Mouse (Mus musculus): ENCODE measurements around the gene Cbx4. TPM values are rescaled to one million over a fixed set of nuclear protein-coding genes. Genes with fewer than 3 reads are reported as not detected.

Cbx4 gene
- polyA plus RNA-seq, 1 experiment: 12.1 TPM

DNA sequence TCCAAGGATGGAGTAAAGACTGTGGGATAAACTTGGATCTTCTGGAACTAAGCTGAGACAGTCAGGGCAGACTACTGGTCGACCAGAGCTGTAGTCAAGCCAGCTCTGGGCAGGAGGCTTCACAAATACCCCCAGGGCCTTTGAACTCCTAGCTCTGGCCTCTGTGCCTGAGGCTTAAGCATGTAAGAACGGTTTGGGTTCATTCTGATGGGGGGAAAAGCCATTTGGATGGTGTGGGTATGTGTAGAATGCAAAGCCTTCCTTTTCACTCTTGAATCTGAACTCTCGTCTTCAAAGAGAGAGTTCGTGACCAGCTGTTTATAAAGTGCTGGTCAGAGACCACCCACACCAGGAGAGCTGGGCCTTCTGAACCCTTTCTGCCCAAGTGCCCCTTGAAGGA is 8.3 kb downstream of the Cbx4 start:
- no peak overlapping the region for H3ac ChIP-seq (ENCODE audit: control insufficient read depth, insufficient read length, low read depth)
- peaks cover 34% of the 10 kb centered on the region for H3K36me3 ChIP-seq (ENCODE audit: control insufficient read depth, insufficient read depth)
- H3K27me3 ChIP-seq (ENCODE audit: control insufficient read depth, insufficient read depth, insufficient read length): peaks cover under 1% of the 10 kb centered on the region
- no peak overlapping the region for H3K4me3 ChIP-seq (ENCODE audit: insufficient read depth, poor library complexity, severe bottlenecking)
- TF ChIP-seq MYOD1 (IDR thresholded peaks at IDR 0.05; ENCODE audit: control insufficient read depth, insufficient read length, low read depth) (no peak), USF1 (IDR thresholded peaks at IDR 0.05; ENCODE audit: low read depth) (no peak), CTCF (IDR thresholded peaks at IDR 0.05; ENCODE audit: control insufficient read depth, insufficient read depth, insufficient read length) (no peak), FOSL1 (IDR thresholded peaks at IDR 0.05; ENCODE audit: insufficient read depth, low read length, poor library complexity, severe bottlenecking) (no peak), MAX (IDR thresholded peaks at IDR 0.05) (no peak), CEBPB (IDR thresholded peaks at IDR 0.05; ENCODE audit: low read depth) (no peak), MYOG (IDR thresholded peaks at IDR 0.05; ENCODE audit: control insufficient read depth, extremely low read depth, insufficient read length) (no peak)
- peaks cover 3% of the 10 kb centered on the region for H3K79me2 ChIP-seq (ENCODE audit: control insufficient read depth, insufficient read depth)
- peaks cover 3% of the 10 kb centered on the region for H3K79me3 ChIP-seq (ENCODE audit: low read depth)

- H3K4me3 ChIP-seq (ENCODE audit: insufficient read depth, poor library complexity, severe bottlenecking): no peak overlapping the region
- peaks cover 16% of the 10 kb centered on the region for H3K36me3 ChIP-seq (ENCODE audit: control insufficient read depth, insufficient read depth)
- TF ChIP-seq MYOD1 (IDR thresholded peaks at IDR 0.05; ENCODE audit: control insufficient read depth, insufficient read length, low read depth) (no peak), USF1 (IDR thresholded peaks at IDR 0.05; ENCODE audit: low read depth) (no peak), FOSL1 (IDR thresholded peaks at IDR 0.05; ENCODE audit: insufficient read depth, low read length, poor library complexity, severe bottlenecking) (no peak), MAX (IDR thresholded peaks at IDR 0.05) (no peak), CTCF (IDR thresholded peaks at IDR 0.05; ENCODE audit: control insufficient read depth, insufficient read depth, insufficient read length) (no peak), CEBPB (IDR thresholded peaks at IDR 0.05; ENCODE audit: low read depth) (no peak), MYOG (IDR thresholded peaks at IDR 0.05; ENCODE audit: control insufficient read depth, extremely low read depth, insufficient read length) (no peak)
- H3ac ChIP-seq (ENCODE audit: control insufficient read depth, insufficient read length, low read depth): no peak overlapping the region
- H3K79me3 ChIP-seq (ENCODE audit: low read depth): no peaks in the 10 kb centered on the region
- peaks cover 11% of the 10 kb centered on the region for H3K27me3 ChIP-seq (ENCODE audit: control insufficient read depth, insufficient read depth, insufficient read length)
- no peaks in the 10 kb centered on the region for H3K79me2 ChIP-seq (ENCODE audit: control insufficient read depth, insufficient read depth)
These were observed 10.2 kb downstream of the Cbx4 start for GRCm38 (mm10) chr11:119075805-119076204.

DNA sequence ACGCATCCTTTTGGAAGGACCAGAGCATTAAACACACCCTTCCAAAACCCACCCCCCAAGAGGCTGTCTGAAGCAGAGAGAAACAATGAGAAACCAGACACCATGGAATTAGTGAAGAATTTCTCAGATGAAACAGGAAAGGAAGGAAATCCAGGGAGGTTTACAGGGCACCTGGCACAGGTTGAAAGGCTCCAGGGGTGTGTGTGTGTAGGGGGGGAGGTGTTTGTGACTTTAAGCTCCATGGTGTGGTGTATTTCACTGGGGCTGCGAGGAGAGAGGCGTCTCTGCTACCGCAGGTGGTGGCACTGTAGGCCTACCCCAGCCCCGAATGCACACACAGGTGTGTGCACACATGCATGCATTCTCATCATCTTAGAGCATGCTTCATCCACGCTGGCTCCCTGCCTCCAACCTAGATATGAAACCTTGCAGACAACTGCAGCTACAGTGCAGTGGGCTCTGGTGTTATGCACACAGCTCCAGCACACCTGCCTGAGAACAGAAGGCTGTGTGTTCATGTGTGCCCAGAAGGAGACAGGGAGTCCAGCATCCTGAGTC is 12.1 kb downstream of the Cbx4 start:
- Histone ChIP-seq H3ac (ENCODE audit: control insufficient read depth, insufficient read length, low read depth) (no peak overlapping the region), H3K4me3 (ENCODE audit: insufficient read depth, poor library complexity, severe bottlenecking) (no peak overlapping the region), H3K27me3 (ENCODE audit: control insufficient read depth, insufficient read depth, insufficient read length) (peaks cover 11% of the 10 kb centered on the region), H3K79me3 (ENCODE audit: low read depth) (no peaks in the 10 kb centered on the region), H3K79me2 (ENCODE audit: control insufficient read depth, insufficient read depth) (no peaks in the 10 kb centered on the region), H3K36me3 (ENCODE audit: control insufficient read depth, insufficient read depth) (no peaks in the 10 kb centered on the region)
- TF ChIP-seq USF1 (IDR thresholded peaks at IDR 0.05; ENCODE audit: low read depth) (no peak), MYOD1 (IDR thresholded peaks at IDR 0.05; ENCODE audit: control insufficient read depth, insufficient read length, low read depth) (no peak), FOSL1 (IDR thresholded peaks at IDR 0.05; ENCODE audit: insufficient read depth, low read length, poor library complexity, severe bottlenecking) (no peak), CEBPB (IDR thresholded peaks at IDR 0.05; ENCODE audit: low read depth) (no peak), CTCF (IDR thresholded peaks at IDR 0.05; ENCODE audit: control insufficient read depth, insufficient read depth, insufficient read length) (no peak), MAX (IDR thresholded peaks at IDR 0.05) (no peak), MYOG (IDR thresholded peaks at IDR 0.05; ENCODE audit: control insufficient read depth, extremely low read depth, insufficient read length) (no peak)

DNA sequence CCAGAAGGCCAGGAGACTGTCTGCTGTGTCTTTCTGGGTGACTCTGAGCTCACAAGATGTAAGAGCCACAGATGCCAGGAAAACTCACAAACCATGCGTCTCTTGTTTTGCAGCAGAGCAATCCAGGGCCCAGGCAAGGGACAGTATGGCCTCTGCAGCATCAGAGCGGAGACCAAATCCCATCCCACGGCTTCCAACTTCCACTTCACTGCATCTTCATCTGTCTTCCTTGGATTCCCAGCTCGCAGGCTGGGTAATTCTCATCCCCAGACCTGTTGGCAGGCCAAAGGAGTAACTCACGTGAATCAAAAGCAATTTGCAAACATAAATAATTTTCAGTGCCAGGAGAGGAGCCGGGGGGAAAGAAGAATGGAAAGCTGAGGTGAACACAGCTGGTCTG is 13.0 kb downstream of the Cbx4 start:
- TF ChIP-seq MAX (IDR thresholded peaks at IDR 0.05) (no peak), MYOG (IDR thresholded peaks at IDR 0.05; ENCODE audit: control insufficient read depth, extremely low read depth, insufficient read length) (no peak), CEBPB (IDR thresholded peaks at IDR 0.05; ENCODE audit: low read depth) (no peak), FOSL1 (IDR thresholded peaks at IDR 0.05; ENCODE audit: insufficient read depth, low read length, poor library complexity, severe bottlenecking) (no peak), MYOD1 (IDR thresholded peaks at IDR 0.05; ENCODE audit: control insufficient read depth, insufficient read length, low read depth) (no peak), USF1 (IDR thresholded peaks at IDR 0.05; ENCODE audit: low read depth) (no peak), CTCF (IDR thresholded peaks at IDR 0.05; ENCODE audit: control insufficient read depth, insufficient read depth, insufficient read length) (no peak)
- Histone ChIP-seq H3K79me2 (ENCODE audit: control insufficient read depth, insufficient read depth) (no peaks in the 10 kb centered on the region), H3K36me3 (ENCODE audit: control insufficient read depth, insufficient read depth) (no peaks in the 10 kb centered on the region), H3K27me3 (ENCODE audit: control insufficient read depth, insufficient read depth, insufficient read length) (peaks cover 11% of the 10 kb centered on the region), H3K79me3 (ENCODE audit: low read depth) (no peaks in the 10 kb centered on the region), H3ac (ENCODE audit: control insufficient read depth, insufficient read length, low read depth) (no peak overlapping the region), H3K4me3 (ENCODE audit: insufficient read depth, poor library complexity, severe bottlenecking) (no peak overlapping the region)

- TF ChIP-seq MYOG (IDR thresholded peaks at IDR 0.05; ENCODE audit: control insufficient read depth, extremely low read depth, insufficient read length): no peak
- no peak for TF ChIP-seq MAX (IDR thresholded peaks at IDR 0.05)
- no peak for TF ChIP-seq FOSL1 (IDR thresholded peaks at IDR 0.05; ENCODE audit: insufficient read depth, low read length, poor library complexity, severe bottlenecking)
- TF ChIP-seq USF1 (IDR thresholded peaks at IDR 0.05; ENCODE audit: low read depth): no peak
- TF ChIP-seq CEBPB (IDR thresholded peaks at IDR 0.05; ENCODE audit: low read depth): no peak
- no peak for TF ChIP-seq CTCF (IDR thresholded peaks at IDR 0.05; ENCODE audit: control insufficient read depth, insufficient read depth, insufficient read length)
- TF ChIP-seq MYOD1 (IDR thresholded peaks at IDR 0.05; ENCODE audit: control insufficient read depth, insufficient read length, low read depth): no peak
- Histone ChIP-seq H3K79me3 (ENCODE audit: low read depth) (no peaks in the 10 kb centered on the region), H3K4me3 (ENCODE audit: insufficient read depth, poor library complexity, severe bottlenecking) (no peak overlapping the region), H3K79me2 (ENCODE audit: control insufficient read depth, insufficient read depth) (no peaks in the 10 kb centered on the region), H3K36me3 (ENCODE audit: control insufficient read depth, insufficient read depth) (no peaks in the 10 kb centered on the region), H3K27me3 (ENCODE audit: control insufficient read depth, insufficient read depth, insufficient read length) (peaks cover 11% of the 10 kb centered on the region), H3ac (ENCODE audit: control insufficient read depth, insufficient read length, low read depth) (no peak overlapping the region)
These were observed 13.8 kb downstream of the Cbx4 start for GRCm38 (mm10) chr11:119072239-119072638.

All from C2C12 (cell line).